Mouse (Mus musculus): ENCODE data around the gene Numa1.
"Not testable (repeated sequence)": the region's sequence is repeated elsewhere in the genome, so short reads cannot be mapped to it uniquely, and the experiment has no call there.

Numa1 gene

DNA sequence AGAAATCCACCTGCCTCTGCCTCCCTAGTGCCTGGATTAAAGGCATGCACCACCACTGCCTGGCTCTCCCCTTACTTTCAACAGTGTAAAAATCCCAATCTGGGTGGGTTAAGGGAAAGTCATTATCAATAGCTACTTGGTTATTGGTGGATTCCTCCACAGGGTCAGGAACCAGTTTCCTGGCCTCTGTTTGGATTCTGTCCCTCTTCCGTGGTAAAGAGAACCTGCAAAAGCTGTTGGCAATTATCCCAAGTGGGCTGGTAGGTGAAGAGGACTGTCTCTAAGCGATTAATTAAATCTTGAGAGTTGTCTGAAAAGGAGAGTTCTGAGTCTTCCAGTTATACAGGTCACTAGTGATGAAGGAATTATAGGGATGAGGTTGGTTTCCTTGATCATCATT, 4.4 kb downstream of the Numa1 start:
- DNase-seq = no peak

DNA sequence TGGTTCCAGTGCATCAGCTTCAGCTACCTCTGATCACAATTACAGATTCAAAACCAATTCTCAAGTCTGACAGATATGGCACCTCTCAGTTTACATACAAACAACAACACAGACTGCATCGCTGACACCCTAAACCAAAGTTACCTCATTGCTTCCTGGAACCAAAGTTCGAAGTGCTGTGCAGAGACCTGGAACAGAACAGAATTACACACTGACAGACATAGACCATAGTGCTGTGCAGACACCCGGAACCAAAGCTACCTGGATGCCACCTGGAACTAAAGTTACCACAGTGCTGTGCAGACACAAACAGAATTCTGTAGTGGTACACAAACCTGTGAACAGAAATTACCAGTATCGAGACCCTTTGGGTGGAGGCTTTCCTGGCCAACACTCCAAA, 5.8 kb downstream of the Numa1 start:
- peak; percentile 64 to 75 for DNase-seq

GRCm38 (mm10) chr7:101949008-101949407, 15.1 kb downstream of the Numa1 start:
- DNase-seq = not testable (repeated sequence)

DNA sequence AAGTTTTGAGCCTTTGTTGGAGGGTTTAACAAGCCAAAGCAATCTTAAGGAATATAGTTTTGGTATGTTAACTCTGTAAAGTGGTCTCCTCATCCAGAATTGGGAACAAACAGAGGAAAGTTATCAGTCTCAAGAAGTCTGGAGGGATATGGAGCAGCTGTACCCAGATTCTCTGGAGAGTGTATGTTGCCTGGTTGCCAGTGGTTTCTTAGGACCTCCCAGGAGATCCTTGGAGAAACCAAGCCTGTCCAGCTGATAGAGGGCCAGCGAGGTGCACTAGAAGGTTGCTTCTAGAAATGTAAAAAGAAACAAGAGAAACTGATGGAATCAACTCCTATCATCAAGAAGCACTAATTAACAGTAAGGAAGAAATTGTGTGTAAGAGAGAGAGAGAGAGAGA, 17.7 kb downstream of the Numa1 start:
- no peak for DNase-seq

DNA sequence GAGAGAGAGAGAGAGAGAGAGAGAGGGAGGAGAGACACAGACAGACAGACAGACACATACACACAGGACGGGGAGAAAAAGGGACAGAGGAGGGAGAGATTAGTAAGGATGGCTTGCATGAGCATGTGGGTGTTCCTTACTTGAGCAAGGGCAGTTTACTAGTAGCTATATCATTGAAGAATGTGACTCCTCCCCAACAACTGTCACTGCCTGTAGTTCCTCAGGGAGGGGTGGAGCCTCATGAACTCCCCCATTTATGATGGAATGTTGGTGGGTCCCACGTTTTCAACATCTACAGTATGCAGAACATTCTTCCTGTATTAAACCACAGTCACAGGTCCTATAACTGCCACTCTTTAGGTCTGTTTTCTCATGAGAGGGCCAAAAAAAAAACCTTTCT, 18.2 kb downstream of the Numa1 start:
- no peak for DNase-seq

DNA sequence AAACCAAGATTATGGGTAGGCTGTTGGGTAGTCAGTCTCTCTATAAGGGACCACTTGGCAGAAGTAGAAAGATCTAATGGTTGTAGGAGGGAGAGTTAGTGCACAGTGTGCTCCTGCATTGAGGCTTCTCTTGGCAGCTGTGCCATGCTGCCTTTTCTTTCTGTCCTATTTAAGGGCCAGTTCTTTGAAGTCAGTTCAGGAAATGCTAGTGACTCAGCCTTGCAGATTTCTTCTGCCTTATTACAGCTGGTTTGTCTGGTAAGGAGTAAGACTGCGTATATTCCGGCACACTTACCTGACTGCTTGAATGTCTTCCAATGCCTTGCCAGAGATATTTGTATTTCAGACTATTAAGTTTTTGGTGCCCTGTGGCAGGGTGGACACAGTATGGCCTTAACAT, 20.3 kb downstream of the Numa1 start:
- DNase-seq = no peak

- DNase-seq = no peak
Measured at GRCm38 (mm10) chr7:101955276-101955675, 21.4 kb downstream of the Numa1 start.

GRCm38 (mm10) chr7:101955862-101956261, 22.0 kb downstream of the Numa1 start:
- no peak for DNase-seq

- no peak for DNase-seq
Measured at GRCm38 (mm10) chr7:101956481-101956880, 22.6 kb downstream of the Numa1 start.

- DNase-seq = no peak
Measured at GRCm38 (mm10) chr7:101956911-101957310, 23.0 kb downstream of the Numa1 start.

GRCm38 (mm10) chr7:101962829-101963228, 28.9 kb downstream of the Numa1 start:
- no peak for DNase-seq

GRCm38 (mm10) chr7:101963621-101964020, 29.7 kb downstream of the Numa1 start:
- no peak for DNase-seq

DNA sequence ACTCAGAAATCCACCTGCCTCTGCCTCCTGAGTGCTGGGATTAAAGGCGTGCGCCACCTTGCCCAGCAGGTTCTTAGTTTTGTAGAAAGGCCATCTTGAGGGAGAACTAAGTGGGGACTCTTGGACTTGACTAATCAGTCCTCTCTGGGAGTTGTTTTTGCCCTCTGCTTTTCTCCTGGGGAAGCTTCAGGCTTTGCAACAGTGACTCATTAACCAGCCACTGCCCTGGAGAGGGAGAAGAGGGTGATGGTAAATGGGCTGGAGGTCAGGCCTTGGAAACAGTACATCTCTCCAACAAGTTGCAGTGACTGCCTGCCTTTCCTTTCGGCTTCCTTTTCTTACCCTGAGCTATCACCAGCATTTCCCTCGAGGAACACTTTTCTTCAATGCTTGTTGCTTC, 30.6 kb downstream of the Numa1 start:
- peak; percentile 72 to 86 for DNase-seq

DNA sequence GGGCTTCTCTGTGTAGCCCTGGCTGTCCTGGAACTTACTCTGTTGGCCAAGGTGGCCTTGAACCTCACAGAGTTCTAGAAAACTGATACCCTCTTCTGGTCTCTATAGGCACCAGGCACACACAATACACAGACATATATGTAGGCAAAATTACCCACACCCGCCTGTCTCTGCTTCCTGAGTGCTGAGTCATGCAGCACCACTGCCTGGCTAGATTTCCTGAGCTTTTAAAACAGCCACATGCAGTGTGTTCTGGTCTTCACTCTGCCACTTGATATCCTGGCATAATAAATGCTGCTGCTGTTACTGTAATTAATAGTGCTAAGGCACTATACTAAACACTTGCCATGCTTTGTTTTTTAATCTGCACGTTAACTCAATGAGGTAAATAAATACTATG, 31.7 kb downstream of the Numa1 start:
- peak; percentile 20 to 22 for DNase-seq

DNA sequence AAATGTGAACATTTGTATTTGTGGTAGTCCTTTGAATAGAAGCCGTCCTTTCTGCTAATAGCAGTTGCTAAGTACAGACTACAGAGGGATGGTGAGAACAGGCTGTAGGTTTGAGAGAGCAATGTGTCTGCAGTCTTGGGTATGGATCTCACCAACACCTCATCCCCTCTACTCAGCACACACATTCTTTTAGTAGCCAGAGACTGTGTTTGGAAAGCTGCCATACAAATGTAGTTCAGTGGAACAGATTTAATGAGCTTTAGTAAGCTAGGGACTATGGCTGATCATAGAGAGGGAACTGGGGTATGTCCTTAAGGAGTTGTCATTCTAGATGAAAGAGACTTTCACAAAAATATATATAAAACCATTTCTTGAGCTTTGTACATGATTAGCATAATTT, 33.3 kb downstream of the Numa1 start:
- peak in 1 of 2 experiments; percentile 39 for DNase-seq

DNA sequence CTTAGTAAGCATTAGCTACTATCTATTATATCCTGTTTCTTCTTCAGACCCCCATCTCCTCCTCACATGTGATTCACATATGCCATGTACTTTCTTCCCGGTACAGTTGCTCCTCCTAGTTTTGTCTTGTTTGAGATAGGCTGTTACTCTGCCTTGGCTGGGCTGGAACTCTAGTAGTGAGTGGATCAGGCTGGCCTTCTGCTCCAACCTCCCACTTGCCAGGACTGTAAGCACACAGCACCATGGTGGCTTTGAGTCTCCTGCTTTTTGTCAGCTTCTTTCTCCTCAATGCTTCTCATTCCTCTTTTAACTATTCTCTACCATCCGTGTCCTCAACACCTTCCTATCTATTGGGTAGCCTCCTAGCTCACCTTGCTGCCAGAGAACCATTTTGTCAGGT, 34.8 kb downstream of the Numa1 start:
- no peak for DNase-seq

GRCm38 (mm10) chr7:101969694-101970428, 36.0 kb downstream of the Numa1 start:
- DNase-seq = peak; percentile 91 to 93

GRCm38 (mm10) chr7:101970429-101970775, 36.5 kb downstream of the Numa1 start:
- peak; percentile 97 to 98 for DNase-seq

- DNase-seq = peak; percentile 79 to 82
Measured at GRCm38 (mm10) chr7:101970821-101971461, 37.0 kb downstream of the Numa1 start.

- no peak for DNase-seq
Measured at GRCm38 (mm10) chr7:101971721-101972120, 37.8 kb downstream of the Numa1 start.

DNA sequence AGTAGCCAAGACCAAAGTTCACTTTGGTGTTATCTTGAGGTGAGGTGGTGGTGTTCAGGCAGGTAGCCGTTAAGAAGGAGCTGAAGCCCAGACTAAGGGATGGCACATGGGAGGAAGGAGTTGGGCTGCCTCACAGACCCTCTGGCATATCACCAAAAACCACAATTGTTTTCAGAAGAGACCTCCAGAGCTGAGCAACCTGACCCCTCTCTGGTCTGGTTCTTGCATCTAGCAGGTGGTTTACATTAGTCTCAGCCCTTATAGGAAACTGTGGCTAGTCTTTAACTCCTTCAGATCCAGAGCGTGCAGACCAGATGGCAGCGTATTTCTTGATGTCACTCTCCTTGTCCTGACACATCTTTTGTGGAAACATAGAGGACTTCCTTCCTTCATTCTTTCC, 39.8 kb downstream of the Numa1 start:
- no peak for DNase-seq

- DNase-seq = peak in 1 of 2 experiments; percentile 45
Measured at GRCm38 (mm10) chr7:101974505-101974904, 40.6 kb downstream of the Numa1 start.

- peak; percentile 70 to 74 for DNase-seq
Measured at GRCm38 (mm10) chr7:101982735-101983134, 48.8 kb downstream of the Numa1 start.

- DNase-seq = peak; percentile 29 to 39
Measured at GRCm38 (mm10) chr7:101985081-101985480, 51.2 kb downstream of the Numa1 start.

DNA sequence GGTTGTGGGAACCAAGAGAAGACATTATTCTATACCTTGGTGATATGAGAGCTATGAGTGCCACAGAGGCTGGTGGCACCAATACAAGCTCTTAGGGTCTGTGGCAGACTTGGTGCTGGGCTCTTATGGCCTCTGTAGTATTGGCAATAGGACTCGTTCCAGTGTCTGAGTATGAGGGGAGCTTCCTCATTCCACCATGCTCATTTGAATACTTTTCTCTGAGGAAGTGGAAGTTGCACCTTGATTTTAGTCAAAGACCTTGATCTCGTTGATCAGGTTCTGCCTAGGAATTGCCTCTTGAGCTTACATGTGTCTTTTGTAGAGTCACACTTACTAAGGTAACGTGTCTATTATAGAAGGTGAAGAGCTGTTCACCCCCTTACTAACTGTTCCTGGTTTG, 60.3 kb downstream of the Numa1 start:
- no peak for DNase-seq

All from kidney, postnatal 36 days (tissue).